Mouse (Mus musculus): ENCODE measurements at regions not wholly inside any gene's neighbourhood (a gene's known extent, or its start where the extent isn't known, plus 50 kb on each side); places are given as distances from the start of the nearest gene placed in this dataset.

- TF ChIP-seq CTCF (IDR thresholded peaks at IDR 0.05; ENCODE audit: borderline replicate concordance, extremely low read depth, insufficient read depth, insufficient read length) (no peak), POLR2A (IDR thresholded peaks at IDR 0.05; ENCODE audit: borderline replicate concordance, extremely low read depth, insufficient read depth, insufficient read length, poor library complexity, severe bottlenecking) (no peak)
These were observed 548.6 kb upstream of the Gulo start for GRCm38 (mm10) chr14:66557631-66558030.
